Mouse (Mus musculus): ENCODE results near the gene Kirrel.

Gene Kirrel

GRCm38 (mm10) chr3:87174096-87174768, at the start of gene Kirrel:
Gene Kirrel, minus strand, starts transcription at chr3:87174747.
- DNase-seq = peak in 1 of 2 experiments; percentile 25

- no peak for DNase-seq
These were observed 49.1 kb upstream of the Kirrel start for GRCm38 (mm10) chr3:87223636-87224035.

- DNase-seq = no peak
These were observed 47.8 kb upstream of the Kirrel start for GRCm38 (mm10) chr3:87222346-87222745.

- no peak for DNase-seq
These were observed 40.6 kb upstream of the Kirrel start for GRCm38 (mm10) chr3:87215176-87215575.

GRCm38 (mm10) chr3:87214221-87214864, 39.8 kb upstream of the Kirrel start:
- DNase-seq = no peak

- no peak for DNase-seq
These were observed 32.0 kb upstream of the Kirrel start for GRCm38 (mm10) chr3:87206336-87207075.

- DNase-seq = no peak
These were observed 22.1 kb upstream of the Kirrel start for GRCm38 (mm10) chr3:87196637-87197036.

- DNase-seq = no peak
These were observed 20.5 kb upstream of the Kirrel start for GRCm38 (mm10) chr3:87195041-87195440.

GRCm38 (mm10) chr3:87194591-87194990, 20.0 kb upstream of the Kirrel start:
- no peak for DNase-seq

GRCm38 (mm10) chr3:87193756-87194155, 19.2 kb upstream of the Kirrel start:
- DNase-seq = no peak

GRCm38 (mm10) chr3:87193352-87193751, 18.8 kb upstream of the Kirrel start:
- no peak for DNase-seq

- no peak for DNase-seq
These were observed 2.1 kb upstream of the Kirrel start for GRCm38 (mm10) chr3:87176687-87177086.

GRCm38 (mm10) chr3:87175438-87175815, 880 bp upstream of the Kirrel start:
- no peak for DNase-seq

GRCm38 (mm10) chr3:87174769-87175437, 356 bp upstream of the Kirrel start:
- DNase-seq = no peak

- no peak for DNase-seq
These were observed 961 bp downstream of the Kirrel start for GRCm38 (mm10) chr3:87173486-87174085.

GRCm38 (mm10) chr3:87173103-87173444, 1.5 kb downstream of the Kirrel start:
- DNase-seq = no peak

GRCm38 (mm10) chr3:87172351-87173102, 2.0 kb downstream of the Kirrel start:
- DNase-seq = no peak

GRCm38 (mm10) chr3:87171201-87172100, 3.1 kb downstream of the Kirrel start:
- DNase-seq = no peak

- DNase-seq = no peak
These were observed 5.0 kb downstream of the Kirrel start for GRCm38 (mm10) chr3:87169402-87170015.

- no peak for DNase-seq
These were observed 5.8 kb downstream of the Kirrel start for GRCm38 (mm10) chr3:87168756-87169155.

- DNase-seq = no peak
These were observed 6.9 kb downstream of the Kirrel start for GRCm38 (mm10) chr3:87167621-87168020.
